Mouse (Mus musculus): ENCODE data around the gene Ofd1. TPM values are rescaled to one million over a fixed set of nuclear protein-coding genes. Genes with fewer than 3 reads are reported as not detected.

Gene Ofd1
- 7.2 and 7.4 TPM in 2 replicates for polyA plus RNA-seq (2014; fragmentation: Nextera tagmentation; extraction: Ambion mirVana)

- no peaks in the 10 kb centered on the region for H3K36me3 ChIP-seq (ENCODE audit: control insufficient read depth, insufficient read depth, low read length)
- peak; percentile 96 for DNase-seq (ENCODE audit: low spot score)
- H3K4me1 ChIP-seq (ENCODE audit: control insufficient read depth, insufficient read depth, low read length) = no peaks in the 10 kb centered on the region
- WGBS = 28% methylated on average over 44 of the region's 44 CpGs
- H3K27me3 ChIP-seq (replicated peaks; ENCODE audit: control insufficient read depth, insufficient read depth, low read length) = no peaks in the 10 kb centered on the region
- peak within 1 kb of the TSS; percentile 77 for H3K9ac ChIP-seq (ENCODE audit: low read length)
- no peaks in the 10 kb centered on the region for H3K9me3 ChIP-seq (replicated peaks; ENCODE audit: control insufficient read depth, low read length)
- peak within 1 kb of the TSS; percentile 60 for H3K4me2 ChIP-seq (ENCODE audit: low read length)
- peak; percentile 99 for ATAC-seq
- peak within 1 kb of the TSS; percentile 52 for H3K4me3 ChIP-seq (ENCODE audit: low read depth, low read length)
- peak within 1 kb of the TSS; percentile 63 for H3K27ac ChIP-seq (ENCODE audit: low read depth, low read length)
Observed at GRCm38 (mm10) chrX:166440616-166441063, at the start of gene Ofd1. Gene Ofd1, minus strand, starts transcription at chrX:166440704.

DNA sequence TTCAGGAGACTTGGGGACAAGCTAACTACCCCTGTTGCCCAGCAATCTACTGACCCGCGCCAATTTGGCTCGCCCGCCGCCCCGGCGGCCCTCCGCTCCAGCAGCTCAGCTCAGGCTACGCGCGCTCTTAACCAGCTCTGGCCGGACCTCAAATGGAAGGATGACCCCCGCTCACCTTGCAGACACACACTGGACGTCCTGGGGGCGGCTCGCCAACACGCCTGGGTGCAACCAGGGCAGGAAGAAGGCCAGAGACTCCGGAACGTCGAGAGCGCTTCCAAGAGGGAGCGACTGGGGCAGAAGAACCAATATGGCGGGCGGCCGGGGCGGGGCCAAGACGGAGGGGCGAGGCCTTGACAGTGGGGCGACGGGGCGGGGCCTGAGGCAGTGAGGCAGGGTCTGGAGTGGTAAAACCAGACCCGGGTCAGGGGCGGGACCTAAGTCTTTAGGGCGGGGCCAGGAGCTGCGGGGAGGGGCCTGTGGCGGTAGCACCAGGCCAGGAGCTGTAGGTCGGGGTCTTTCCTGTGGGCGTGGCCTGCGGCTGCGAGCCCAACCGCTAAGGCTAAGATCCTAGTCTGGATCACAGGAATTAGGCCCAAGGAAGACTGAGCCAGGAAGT is 39.0 kb upstream of the Ofd1 start, which contains the start of gene Rab9:
Gene Rab9, minus strand, starts transcription at position 503 of the 619 bp plus-strand sequence.
- peak within 1 kb of the TSS; percentile 56; the same call in 1 of the 2 replicates for H3K27ac ChIP-seq (ENCODE audit: low read depth, low read length)
- H3K4me3 ChIP-seq (ENCODE audit: low read depth, low read length) = peak within 1 kb of the TSS; percentile 50
- peak within 1 kb of the TSS; percentile 58 for H3K4me2 ChIP-seq (ENCODE audit: low read length)
- DNase-seq (ENCODE audit: low spot score) (peak; percentile 92), ATAC-seq (peak; percentile 97)
- no peaks in the 10 kb centered on the region for H3K27me3 ChIP-seq (replicated peaks; ENCODE audit: control insufficient read depth, insufficient read depth, low read length)
- H3K9me3 ChIP-seq (replicated peaks; ENCODE audit: control insufficient read depth, low read length) = no peaks in the 10 kb centered on the region
- WGBS = 35% methylated on average over 41 of the region's 41 CpGs
- peak within 1 kb of the TSS; percentile 61 for H3K9ac ChIP-seq (ENCODE audit: low read length)
- no peaks in the 10 kb centered on the region for H3K36me3 ChIP-seq (ENCODE audit: control insufficient read depth, insufficient read depth, low read length)
- no peaks in the 10 kb centered on the region for H3K4me1 ChIP-seq (ENCODE audit: control insufficient read depth, insufficient read depth, low read length)

- H3K4me2 ChIP-seq (ENCODE audit: low read length) = peak overlapping the region; percentile 58
- H3K4me1 ChIP-seq (ENCODE audit: control insufficient read depth, insufficient read depth, low read length) = no peaks in the 10 kb centered on the region
- H3K27ac ChIP-seq (ENCODE audit: low read depth, low read length) = peak overlapping the region; percentile 56; the same call in 1 of the 2 replicates
- DNase-seq (ENCODE audit: low spot score) (peak; percentile 14), ATAC-seq (peak; percentile 45)
- H3K9me3 ChIP-seq (replicated peaks; ENCODE audit: control insufficient read depth, low read length) = no peaks in the 10 kb centered on the region
- no peaks in the 10 kb centered on the region for H3K27me3 ChIP-seq (replicated peaks; ENCODE audit: control insufficient read depth, insufficient read depth, low read length)
- peak overlapping the region; percentile 50 for H3K4me3 ChIP-seq (ENCODE audit: low read depth, low read length)
- WGBS = 36% methylated on average over 28 of the region's 28 CpGs
- H3K9ac ChIP-seq (ENCODE audit: low read length) = peak overlapping the region; percentile 61
- no peaks in the 10 kb centered on the region for H3K36me3 ChIP-seq (ENCODE audit: control insufficient read depth, insufficient read depth, low read length)
Observed at GRCm38 (mm10) chrX:166478631-166479364, 38.3 kb upstream of the Ofd1 start.

- Histone ChIP-seq H3K4me2 (ENCODE audit: low read length) (peak overlapping the region; percentile 58), H3K4me1 (ENCODE audit: control insufficient read depth, insufficient read depth, low read length) (no peaks in the 10 kb centered on the region), H3K27ac (ENCODE audit: low read depth, low read length) (no peak overlapping the region), H3K9me3 (replicated peaks; ENCODE audit: control insufficient read depth, low read length) (no peaks in the 10 kb centered on the region), H3K9ac (ENCODE audit: low read length) (no peak overlapping the region), H3K36me3 (ENCODE audit: control insufficient read depth, insufficient read depth, low read length) (no peaks in the 10 kb centered on the region), H3K27me3 (replicated peaks; ENCODE audit: control insufficient read depth, insufficient read depth, low read length) (no peaks in the 10 kb centered on the region), H3K4me3 (ENCODE audit: low read depth, low read length) (no peak overlapping the region)
- DNase-seq (ENCODE audit: low spot score) (no peak), ATAC-seq (no peak)
- WGBS = 82% methylated on average over 6 of the region's 6 CpGs
Observed at GRCm38 (mm10) chrX:166477393-166477792, 36.9 kb upstream of the Ofd1 start.

GRCm38 (mm10) chrX:166472612-166473011 is 32.1 kb upstream of the Ofd1 start:
- Histone ChIP-seq H3K4me3 (ENCODE audit: low read depth, low read length) (no peak overlapping the region), H3K4me1 (ENCODE audit: control insufficient read depth, insufficient read depth, low read length) (no peaks in the 10 kb centered on the region), H3K36me3 (ENCODE audit: control insufficient read depth, insufficient read depth, low read length) (no peaks in the 10 kb centered on the region), H3K27me3 (replicated peaks; ENCODE audit: control insufficient read depth, insufficient read depth, low read length) (no peaks in the 10 kb centered on the region), H3K27ac (ENCODE audit: low read depth, low read length) (no peak overlapping the region), H3K4me2 (ENCODE audit: low read length) (no peak overlapping the region), H3K9ac (ENCODE audit: low read length) (no peak overlapping the region), H3K9me3 (replicated peaks; ENCODE audit: control insufficient read depth, low read length) (no peaks in the 10 kb centered on the region)
- 79% methylated on average over 6 of the region's 6 CpGs for WGBS
- no peak for DNase-seq (ENCODE audit: low spot score)
- ATAC-seq = no peak

DNA sequence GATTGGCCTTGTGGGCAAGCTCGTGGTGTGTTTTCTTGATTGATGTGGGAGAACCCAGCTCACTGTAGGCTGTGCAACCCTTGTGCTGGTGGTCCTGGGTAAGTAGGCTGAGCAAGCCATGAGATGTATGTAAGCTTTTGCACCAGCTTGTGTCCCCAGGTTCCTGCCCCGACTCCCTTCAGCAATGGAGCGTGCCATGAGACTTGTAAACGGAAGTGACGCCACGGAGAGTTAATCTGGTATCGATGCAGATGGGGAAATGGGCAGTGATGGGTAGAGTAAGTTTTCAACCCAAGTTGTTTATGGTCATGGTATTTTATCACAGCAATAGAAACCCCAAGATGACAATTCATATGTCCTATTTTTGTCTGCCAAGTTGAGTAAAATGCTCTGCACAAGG is 27.8 kb upstream of the Ofd1 start:
- WGBS = 94% methylated on average over 7 of the region's 7 CpGs

GRCm38 (mm10) chrX:166455525-166455924 is 15.0 kb upstream of the Ofd1 start:
- Histone ChIP-seq H3K27me3 (replicated peaks; ENCODE audit: control insufficient read depth, insufficient read depth, low read length) (no peaks in the 10 kb centered on the region), H3K9me3 (replicated peaks; ENCODE audit: control insufficient read depth, low read length) (no peaks in the 10 kb centered on the region), H3K36me3 (ENCODE audit: control insufficient read depth, insufficient read depth, low read length) (peaks cover 6% of the 10 kb centered on the region), H3K4me2 (ENCODE audit: low read length) (no peak overlapping the region), H3K27ac (ENCODE audit: low read depth, low read length) (no peak overlapping the region), H3K4me1 (ENCODE audit: control insufficient read depth, insufficient read depth, low read length) (no peaks in the 10 kb centered on the region), H3K4me3 (ENCODE audit: low read depth, low read length) (no peak overlapping the region), H3K9ac (ENCODE audit: low read length) (no peak overlapping the region)
- 90% methylated on average over 1 of the region's 1 CpGs for WGBS
- no peak for DNase-seq (ENCODE audit: low spot score)
- no peak for ATAC-seq

More for the DNA sequence above, 27.8 kb upstream of the Ofd1 start:
- Histone ChIP-seq H3K4me2 (ENCODE audit: low read length) (no peak overlapping the region), H3K27ac (ENCODE audit: low read depth, low read length) (no peak overlapping the region), H3K36me3 (ENCODE audit: control insufficient read depth, insufficient read depth, low read length) (no peaks in the 10 kb centered on the region), H3K27me3 (replicated peaks; ENCODE audit: control insufficient read depth, insufficient read depth, low read length) (no peaks in the 10 kb centered on the region), H3K9ac (ENCODE audit: low read length) (no peak overlapping the region), H3K9me3 (replicated peaks; ENCODE audit: control insufficient read depth, low read length) (no peaks in the 10 kb centered on the region), H3K4me3 (ENCODE audit: low read depth, low read length) (no peak overlapping the region), H3K4me1 (ENCODE audit: control insufficient read depth, insufficient read depth, low read length) (no peaks in the 10 kb centered on the region)
- ATAC-seq (no peak), DNase-seq (ENCODE audit: low spot score) (no peak)

DNA sequence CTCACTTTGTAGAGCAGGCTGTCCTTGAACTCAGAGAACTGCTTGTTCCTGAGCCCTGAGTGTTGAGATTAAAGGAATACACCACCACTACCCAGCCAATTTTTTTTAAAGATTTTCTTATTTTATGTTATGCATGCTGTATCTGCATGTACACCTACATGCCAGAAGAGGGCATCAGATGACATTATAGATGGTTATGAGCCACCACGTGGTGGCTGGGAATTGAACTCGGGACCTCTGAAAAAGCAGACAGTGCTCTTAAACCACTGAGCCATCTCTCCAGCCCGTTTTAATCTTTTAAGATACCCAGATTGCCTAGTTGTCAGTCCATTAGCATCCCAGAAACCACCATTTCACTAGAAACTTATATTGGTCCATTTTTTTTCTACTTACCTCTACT is 13.8 kb upstream of the Ofd1 start:
- H3K36me3 ChIP-seq (ENCODE audit: control insufficient read depth, insufficient read depth, low read length) = peaks cover 6% of the 10 kb centered on the region
- no peaks in the 10 kb centered on the region for H3K4me1 ChIP-seq (ENCODE audit: control insufficient read depth, insufficient read depth, low read length)
- no peaks in the 10 kb centered on the region for H3K27me3 ChIP-seq (replicated peaks; ENCODE audit: control insufficient read depth, insufficient read depth, low read length)
- H3K4me2 ChIP-seq (ENCODE audit: low read length) = no peak overlapping the region
- no peak overlapping the region for H3K27ac ChIP-seq (ENCODE audit: low read depth, low read length)
- H3K9me3 ChIP-seq (replicated peaks; ENCODE audit: control insufficient read depth, low read length) = no peaks in the 10 kb centered on the region
- H3K9ac ChIP-seq (ENCODE audit: low read length) = no peak overlapping the region
- ATAC-seq (no peak), DNase-seq (ENCODE audit: low spot score) (no peak)
- WGBS = 65% methylated on average over 3 of the region's 3 CpGs
- no peak overlapping the region for H3K4me3 ChIP-seq (ENCODE audit: low read depth, low read length)

DNA sequence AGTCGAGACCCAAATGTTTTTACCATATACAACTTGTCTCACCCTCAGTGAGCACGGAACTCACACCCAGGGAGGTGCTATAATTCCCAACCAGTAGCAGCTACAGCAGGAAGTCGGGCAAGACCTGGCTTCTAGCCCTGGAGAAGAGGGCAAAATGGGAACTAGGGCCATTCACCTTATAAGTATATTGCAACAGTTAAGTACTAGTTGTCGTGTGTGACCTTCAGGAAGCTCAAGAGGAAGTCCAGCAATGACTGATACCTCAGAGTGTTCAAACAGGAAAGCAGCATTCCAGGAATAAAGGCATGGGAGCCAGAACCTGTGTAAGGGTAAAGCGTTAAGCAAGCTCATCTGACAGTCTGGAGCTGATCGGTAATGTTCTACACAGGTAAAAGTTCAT is 13.0 kb upstream of the Ofd1 start:
- no peaks in the 10 kb centered on the region for H3K27me3 ChIP-seq (replicated peaks; ENCODE audit: control insufficient read depth, insufficient read depth, low read length)
- H3K4me1 ChIP-seq (ENCODE audit: control insufficient read depth, insufficient read depth, low read length) = no peaks in the 10 kb centered on the region
- H3K9ac ChIP-seq (ENCODE audit: low read length) = no peak overlapping the region
- peaks cover 6% of the 10 kb centered on the region for H3K36me3 ChIP-seq (ENCODE audit: control insufficient read depth, insufficient read depth, low read length)
- H3K4me2 ChIP-seq (ENCODE audit: low read length) = no peak overlapping the region
- no peak for DNase-seq (ENCODE audit: low spot score)
- H3K4me3 ChIP-seq (ENCODE audit: low read depth, low read length) = no peak overlapping the region
- no peak for ATAC-seq
- no peaks in the 10 kb centered on the region for H3K9me3 ChIP-seq (replicated peaks; ENCODE audit: control insufficient read depth, low read length)
- 74% methylated on average over 6 of the region's 6 CpGs for WGBS
- no peak overlapping the region for H3K27ac ChIP-seq (ENCODE audit: low read depth, low read length)

Measured in forebrain, embryonic 14.5 days (tissue).